Mouse (Mus musculus) embryonic stem cell, embryonic (primary cell): ENCODE results near the gene Cpt1a.

ENCODE experiments used
- CTCF ChIA-PET, 4 experiments: fragments of 300-600 bp in 2 of 4; fragments of 350-600 bp in 2 of 4; sonication (Branson Sonifier 250); formaldehyde crosslinking; loops; one replicate each; lab custom pipeline; 2022; ENCODE audit warnings: inconsistent platforms in 2 of 4; lab: Charles Lee
- POLR2A ChIA-PET, 4 experiments: fragments of 300-600 bp in 2 of 4; fragments of 350-600 bp in 2 of 4; sonication (Branson Sonifier 250); formaldehyde crosslinking; loops; one replicate each; lab custom pipeline; 2022; ENCODE audit warnings: antibody characterized with exemption in 4 of 4, inconsistent platforms in 1 of 4; lab: Charles Lee

Cpt1a gene

GRCm38 (mm10) chr19:3339187-3339586, 17.1 kb downstream of the Cpt1a start:
- ChIA-PET CTCF (interaction anchor here in 2 of 4 experiments (0.6 to 2.7 kb wide), 4 partner anchors 15 to 98 kb away, joined by 3 to 7 read pairs (median 3); partner anchors contain the start of gene Cpt1a (in 1 of the 2)), POLR2A (interaction anchor here in 2 of 4 experiments (1.3 to 7.0 kb wide), 12 partner anchors 8 to 50 kb away, joined by 3 to 44 read pairs (median 6); partner anchors contain the start of genes Cpt1a (in 2 of the 2) and Tesmin (in 1 of the 2))

- ChIA-PET POLR2A (interaction anchor here in 3 of 4 experiments (0.9 to 2.9 kb wide), 17 partner anchors 8 to 95 kb away, joined by 3 to 12 read pairs (median 4); partner anchors contain the start of genes Tesmin (in 2 of the 3) and Cpt1a (in 1 of the 3)), CTCF (interaction anchor here in 2 of 4 experiments (0.8 to 2.7 kb wide), 6 partner anchors 8 to 96 kb away, joined by 3 to 10 read pairs (median 6); no protein-coding TSS in a partner anchor)
Measured at GRCm38 (mm10) chr19:3341021-3341420, 18.9 kb downstream of the Cpt1a start.

GRCm38 (mm10) chr19:3343929-3344328, 21.8 kb downstream of the Cpt1a start:
- CTCF ChIA-PET, result interaction anchor here in 3 of 4 experiments (0.6 to 2.7 kb wide), 6 partner anchors 11 to 375 kb away, joined by 3 to 12 read pairs (median 4); no protein-coding TSS in a partner anchor

GRCm38 (mm10) chr19:3344636-3345544, 22.8 kb downstream of the Cpt1a start:
- ChIA-PET CTCF (interaction anchor here in 3 of 4 experiments (0.5 to 2.7 kb wide), 4 partner anchors 13 to 359 kb away, joined by 3 to 12 read pairs (median 4); no protein-coding TSS in a partner anchor), POLR2A (interaction anchor here in 1 of 4 experiments (0.8 to 1.2 kb wide), 2 partner anchors 20 to 22 kb away, joined by 4 read pairs; partner anchors contain the start of gene Cpt1a)

More at GRCm38 (mm10) chr19:3343929-3344328, 21.8 kb downstream of the Cpt1a start:
- POLR2A ChIA-PET, result interaction anchor here in 2 of 4 experiments (0.8 to 1.5 kb wide), 5 partner anchors 11 to 21 kb away, joined by 3 to 5 read pairs (median 4); partner anchors contain the start of gene Cpt1a (in 2 of the 2)

GRCm38 (mm10) chr19:3347784-3348183, 25.6 kb downstream of the Cpt1a start:
- POLR2A ChIA-PET, result interaction anchor here in 2 of 4 experiments (1.0 to 3.3 kb wide), 5 partner anchors 9 to 26 kb away, joined by 3 to 14 read pairs (median 7); partner anchors contain the start of gene Cpt1a (in 1 of the 2)
- CTCF ChIA-PET, result interaction anchor here in 2 of 4 experiments (0.6 to 2.6 kb wide), 12 partner anchors 9 to 89 kb away, joined by 3 to 17 read pairs (median 3); partner anchors contain the start of gene Cpt1a (in 1 of the 2)

- POLR2A ChIA-PET, result interaction anchor here in 3 of 4 experiments (0.6 to 1.9 kb wide), 15 partner anchors 12 to 201 kb away, joined by 3 to 7 read pairs (median 3); no protein-coding TSS in a partner anchor
- CTCF ChIA-PET, result interaction anchor here in 3 of 4 experiments (0.6 to 2.8 kb wide), 13 partner anchors 9 to 497 kb away, joined by 3 to 15 read pairs (median 4); partner anchors contain the start of genes Cpt1a (in 1 of the 3) and Gal (in 1 of the 3)
Measured at GRCm38 (mm10) chr19:3353415-3354111, 31.4 kb downstream of the Cpt1a start.

- CTCF ChIA-PET, result interaction anchor here (0.6 to 4.2 kb wide), 27 partner anchors 8 to 369 kb away, joined by 3 to 34 read pairs (median 5); partner anchors contain the start of genes Cpt1a (in 1 of the 4) and Tesmin (in 1 of the 4)
- POLR2A ChIA-PET, result interaction anchor here in 3 of 4 experiments (0.7 to 1.6 kb wide), 10 partner anchors 8 to 80 kb away, joined by 3 to 5 read pairs (median 3); partner anchors contain the start of gene Cpt1a (in 1 of the 3)
Measured at GRCm38 (mm10) chr19:3355096-3355495, 33.0 kb downstream of the Cpt1a start.

GRCm38 (mm10) chr19:3356516-3356915, 34.4 kb downstream of the Cpt1a start:
- ChIA-PET CTCF (interaction anchor here (0.7 to 4.2 kb wide), 13 partner anchors 9 to 298 kb away, joined by 3 to 34 read pairs (median 7); partner anchors contain the start of genes Cpt1a (in 1 of the 4) and Tesmin (in 1 of the 4)), POLR2A (interaction anchor here in 2 of 4 experiments (0.9 to 2.4 kb wide), 5 partner anchors 8 to 44 kb away, joined by 3 to 9 read pairs (median 5); partner anchors contain the start of gene Cpt1a (in 1 of the 2))

GRCm38 (mm10) chr19:3357620-3358019, 35.5 kb downstream of the Cpt1a start:
- ChIA-PET CTCF (interaction anchor here (0.6 to 4.2 kb wide), 33 partner anchors 8 to 963 kb away, joined by 3 to 34 read pairs (median 3); partner anchors contain the start of genes Cpt1a (in 2 of the 4) and Ppp6r3 (in 1 of the 4)), POLR2A (interaction anchor here in 2 of 4 experiments (1.2 to 2.4 kb wide), 7 partner anchors 9 to 56 kb away, joined by 3 to 9 read pairs (median 5); partner anchors contain the start of genes Cpt1a (in 1 of the 2) and Tesmin (in 1 of the 2))

GRCm38 (mm10) chr19:3359841-3360588, 37.9 kb downstream of the Cpt1a start:
- ChIA-PET CTCF (interaction anchor here in 3 of 4 experiments (0.5 to 1.3 kb wide), 5 partner anchors 9 to 602 kb away, joined by 3 to 7 read pairs (median 5); no protein-coding TSS in a partner anchor), POLR2A (interaction anchor here in 1 of 4 experiments (0.7 kb wide), 1 partner anchor 34 kb away, joined by 4 read pairs; no protein-coding TSS in a partner anchor)

- POLR2A ChIA-PET, result interaction anchor here in 1 of 4 experiments (1.0 to 1.2 kb wide), 3 partner anchors 14 to 88 kb away, joined by 3 read pairs; partner anchors contain the start of gene Cpt1a
- CTCF ChIA-PET, result interaction anchor here in 1 of 4 experiments (0.5 kb wide), 1 partner anchor 42 kb away, joined by 3 read pairs; no protein-coding TSS in a partner anchor
Measured at GRCm38 (mm10) chr19:3363510-3363909, 41.4 kb downstream of the Cpt1a start.

GRCm38 (mm10) chr19:3365089-3365488, 43.0 kb downstream of the Cpt1a start:
- CTCF ChIA-PET, result interaction anchor here in 2 of 4 experiments (0.7 to 2.7 kb wide), 11 partner anchors 9 to 86 kb away, joined by 3 to 10 read pairs (median 4); no protein-coding TSS in a partner anchor
- POLR2A ChIA-PET, result interaction anchor here in 1 of 4 experiments (0.6 kb wide), 1 partner anchor 42 kb away, joined by 3 read pairs; no protein-coding TSS in a partner anchor

GRCm38 (mm10) chr19:3368276-3368675, 46.1 kb downstream of the Cpt1a start:
- ChIA-PET CTCF (interaction anchor here (0.6 to 1.7 kb wide), 15 partner anchors 22 to 746 kb away, joined by 3 to 8 read pairs (median 3); no protein-coding TSS in a partner anchor), POLR2A (interaction anchor here in 3 of 4 experiments (0.5 to 2.5 kb wide), 9 partner anchors 15 to 483 kb away, joined by 3 to 6 read pairs (median 3); partner anchors contain the start of gene Cpt1a (in 1 of the 3))

GRCm38 (mm10) chr19:3373380-3373779, 51.2 kb downstream of the Cpt1a start:
- ChIA-PET POLR2A (interaction anchor here in 2 of 4 experiments (1.0 to 1.1 kb wide), 3 partner anchors 15 to 18 kb away, joined by 3 to 4 read pairs (median 3); partner anchors contain the start of gene Tesmin (in 1 of the 2)), CTCF (interaction anchor here in 3 of 4 experiments (0.5 to 1.3 kb wide), 6 partner anchors 19 to 349 kb away, joined by 3 to 10 read pairs (median 4); no protein-coding TSS in a partner anchor)

GRCm38 (mm10) chr19:3374028-3374427, 51.9 kb downstream of the Cpt1a start:
- ChIA-PET CTCF (interaction anchor here (0.5 to 1.3 kb wide), 16 partner anchors 9 to 348 kb away, joined by 3 to 10 read pairs (median 4); partner anchors contain the start of gene Tesmin (in 2 of the 4)), POLR2A (interaction anchor here (0.6 to 1.4 kb wide), 7 partner anchors 9 to 344 kb away, joined by 3 to 4 read pairs (median 3); partner anchors contain the start of gene Tesmin (in 1 of the 4))
